Mouse (Mus musculus) embryo, embryonic 10.5 days (tissue): ENCODE data around the gene Spaar.
A peak's percentile ranks its signal among the peaks of the same experiment; 100 is the strongest.

ENCODE experiments used
- DNase-seq: peaks from one replicate; pipeline ENCODE4 v3.0.0-alpha.2; 2015; ENCODE audit warnings: low spot score

The Spaar gene

DNA sequence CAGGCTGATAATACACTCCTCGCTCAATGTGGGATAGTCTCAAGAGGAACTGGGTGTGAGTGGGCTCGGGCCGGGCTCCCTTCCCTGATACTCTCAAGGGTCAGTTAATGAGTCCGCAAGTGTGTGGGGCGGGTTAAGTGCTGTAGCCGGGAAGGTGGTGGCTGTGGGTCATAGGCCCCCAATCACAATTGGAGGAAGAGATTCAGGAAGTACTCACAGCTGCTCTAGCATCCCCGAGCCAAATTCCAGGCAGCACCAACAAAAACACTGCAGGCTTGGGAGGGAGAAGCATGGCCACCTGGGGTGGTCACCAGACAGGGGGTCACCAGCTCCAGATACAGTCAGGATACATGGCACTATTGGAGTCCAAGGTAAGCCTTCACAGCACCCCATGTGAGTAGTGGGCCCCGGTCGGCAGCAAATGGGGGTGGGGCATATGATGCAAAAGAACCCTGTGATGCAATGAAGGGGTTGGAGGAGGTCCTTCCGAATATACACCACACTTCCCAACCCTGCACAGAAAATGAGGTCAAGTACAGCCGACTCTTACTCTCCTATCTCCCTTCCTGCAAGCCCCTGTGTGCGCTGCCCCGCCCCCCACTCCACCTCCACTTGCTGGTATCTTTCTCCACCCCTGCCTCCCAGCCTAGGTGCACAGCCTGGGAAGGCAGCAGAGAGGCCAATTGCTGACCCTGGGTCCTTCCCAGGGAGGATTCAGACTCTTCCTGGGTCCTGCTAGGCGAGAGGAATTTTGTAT is at the start of gene Spaar:
Gene Spaar, plus strand, starts transcription at position 241 of the 757 bp plus-strand sequence.
- no peak for DNase-seq

DNA sequence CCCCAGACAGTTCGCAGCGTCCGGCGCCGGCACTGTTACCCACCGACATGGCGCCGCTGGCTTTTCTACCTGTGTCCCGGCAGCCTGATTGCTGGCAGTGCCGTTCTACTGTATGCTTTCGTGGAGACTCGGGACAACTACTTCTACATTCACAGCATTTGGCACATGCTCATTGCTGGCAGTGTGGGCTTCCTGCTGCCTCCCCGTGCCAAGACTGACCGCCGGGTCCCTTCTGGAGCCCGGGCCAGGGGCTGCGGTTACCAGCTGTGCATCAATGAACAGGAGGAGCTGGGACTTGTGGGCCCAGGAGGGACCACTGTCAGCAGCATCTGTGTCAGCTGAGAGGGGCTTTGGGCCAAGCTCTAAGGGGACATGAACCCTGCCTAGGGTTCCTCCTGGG is 39.8 kb upstream of the Spaar start:
- no peak for DNase-seq

DNA sequence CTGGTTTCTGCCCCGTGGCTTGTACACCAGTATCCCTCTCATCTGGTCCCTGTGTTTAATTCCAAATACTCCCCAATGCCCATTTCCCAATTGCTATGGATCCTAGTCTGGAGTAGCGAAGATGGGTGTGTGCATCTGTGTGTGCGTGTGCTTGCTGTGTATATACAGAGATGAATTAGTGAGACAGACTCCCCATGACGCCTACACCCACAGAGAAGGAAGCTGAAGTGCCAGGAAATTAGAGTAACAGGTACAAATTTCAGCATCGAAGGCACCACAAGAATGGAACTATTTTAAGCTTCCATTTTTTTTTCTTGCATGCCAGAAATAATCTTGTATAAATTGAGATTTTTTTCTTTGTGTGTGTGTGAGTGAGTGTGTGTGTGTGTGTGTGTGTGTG is 38.8 kb upstream of the Spaar start:
- DNase-seq, result no peak

DNA sequence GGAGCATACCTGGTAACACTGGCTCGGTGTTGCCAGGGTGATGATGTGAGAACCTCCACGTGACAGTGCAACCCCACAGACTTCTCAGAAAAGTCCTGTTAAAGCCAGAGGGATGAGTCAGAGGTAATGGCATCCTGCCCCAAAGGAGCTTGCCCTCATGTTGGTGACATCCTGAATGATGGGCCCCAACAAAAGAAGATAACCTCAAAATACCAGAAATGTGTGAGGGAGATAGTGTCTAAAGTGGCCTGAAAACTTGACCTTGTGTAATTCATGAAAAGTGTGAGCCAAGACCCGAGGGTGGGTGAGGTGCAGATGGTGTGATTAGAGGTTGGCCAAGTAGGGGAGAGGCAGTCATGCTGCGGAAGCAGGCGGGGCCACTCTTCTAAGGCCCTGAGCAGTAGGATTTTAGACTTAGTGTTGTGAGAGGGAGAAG is 36.0 kb upstream of the Spaar start:
- no peak for DNase-seq

DNA sequence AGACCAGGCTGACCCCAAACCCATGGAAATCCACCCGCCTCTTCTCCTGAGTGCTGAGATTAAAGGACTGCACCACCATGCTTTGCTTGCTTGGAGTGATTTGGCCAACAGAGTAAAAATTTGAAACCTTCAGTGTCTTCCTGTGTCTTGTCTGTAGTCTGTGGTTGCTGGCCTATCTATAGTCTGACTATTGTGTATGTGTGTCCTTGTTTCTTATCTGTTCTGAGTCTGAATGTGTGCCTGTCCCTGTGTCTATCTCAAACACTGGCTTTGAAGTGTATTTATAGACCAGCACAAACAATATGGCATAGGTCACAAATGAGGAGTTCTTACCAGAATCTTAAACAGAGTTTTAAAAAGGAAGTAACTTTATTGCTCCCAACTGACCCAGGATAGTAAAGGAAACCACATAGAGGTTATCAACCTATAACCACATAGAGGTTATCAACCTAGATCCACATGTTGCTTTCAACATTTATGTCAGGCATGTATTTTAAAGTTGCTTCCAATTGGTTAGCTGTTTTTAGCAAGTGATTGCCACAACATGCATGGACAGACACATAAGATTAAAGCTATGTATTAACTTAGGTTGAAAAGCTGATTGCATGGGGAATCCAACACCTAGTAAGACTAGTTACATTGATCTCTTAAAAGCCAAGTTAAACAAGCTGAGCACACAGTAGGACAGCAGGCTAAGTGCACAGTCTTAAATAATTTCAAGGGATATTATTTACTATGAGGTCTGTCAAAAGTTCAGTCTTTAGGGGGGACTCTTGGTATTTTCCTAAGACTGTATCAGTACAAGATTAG is 35.2 kb upstream of the Spaar start:
- DNase-seq, result no peak

DNA sequence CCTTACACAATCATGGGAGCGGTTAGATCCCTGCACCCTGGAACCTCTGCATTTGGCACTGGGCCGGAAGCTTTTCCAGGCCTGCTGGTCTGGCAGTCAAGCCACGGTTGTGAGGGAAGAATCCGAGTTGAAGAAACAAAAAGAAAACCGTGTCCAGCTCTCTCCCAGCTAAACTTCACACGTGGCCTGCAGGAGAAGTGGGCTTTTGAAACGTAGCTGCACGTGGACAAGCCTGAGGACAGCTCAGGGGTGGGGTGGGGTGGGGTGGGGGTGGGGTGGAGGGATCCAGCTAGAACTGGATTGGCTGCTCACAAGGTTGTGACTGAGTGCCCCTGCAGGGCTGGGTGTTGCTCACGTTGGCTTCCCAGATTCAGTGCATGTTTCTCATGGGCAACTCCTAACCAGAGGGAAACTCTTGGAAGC is 34.6 kb upstream of the Spaar start:
- no peak for DNase-seq

DNA sequence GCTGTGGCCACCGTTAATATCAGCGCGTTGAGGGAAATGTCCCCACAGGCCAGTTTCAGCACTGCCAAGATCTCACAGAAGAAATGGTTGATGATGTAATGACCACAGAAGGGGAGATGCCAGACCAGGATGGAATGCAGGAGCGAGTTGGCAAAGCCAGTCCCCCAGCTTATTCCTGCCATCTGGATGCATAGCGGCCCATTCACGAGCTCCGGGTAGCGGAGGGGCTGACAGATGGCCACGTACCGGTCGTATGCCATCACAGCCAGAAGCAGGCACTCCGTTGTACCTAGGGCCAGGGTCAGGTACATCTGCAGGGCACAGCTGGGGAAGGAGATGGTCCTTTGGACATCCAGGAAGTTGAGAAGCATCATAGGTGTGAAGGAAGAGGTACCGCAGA is 33.3 kb upstream of the Spaar start:
- no peak for DNase-seq

DNA sequence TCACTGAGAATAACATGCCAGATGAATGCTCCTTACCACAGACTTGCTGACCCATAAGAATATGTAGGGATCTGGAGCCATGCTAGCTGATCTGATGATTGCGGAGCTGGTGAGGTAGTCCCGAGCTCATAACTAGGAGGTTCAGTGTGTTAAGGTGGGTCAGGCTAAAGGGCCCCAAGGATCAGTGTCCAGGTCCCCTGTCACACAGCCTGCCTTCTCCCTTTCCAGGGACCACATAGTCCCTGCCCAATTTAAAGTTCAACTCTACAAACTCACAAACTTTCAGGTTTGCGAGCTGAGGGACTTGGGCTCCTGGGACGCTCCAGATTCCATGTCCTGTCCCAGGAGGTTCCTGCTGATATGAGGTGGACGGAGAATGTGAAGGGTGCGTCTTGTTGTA is 29.1 kb upstream of the Spaar start, which contains the start of gene Olfr70:
Gene Olfr70, minus strand, starts transcription at position 101 of the 400 bp plus-strand sequence.
- no peak for DNase-seq

DNA sequence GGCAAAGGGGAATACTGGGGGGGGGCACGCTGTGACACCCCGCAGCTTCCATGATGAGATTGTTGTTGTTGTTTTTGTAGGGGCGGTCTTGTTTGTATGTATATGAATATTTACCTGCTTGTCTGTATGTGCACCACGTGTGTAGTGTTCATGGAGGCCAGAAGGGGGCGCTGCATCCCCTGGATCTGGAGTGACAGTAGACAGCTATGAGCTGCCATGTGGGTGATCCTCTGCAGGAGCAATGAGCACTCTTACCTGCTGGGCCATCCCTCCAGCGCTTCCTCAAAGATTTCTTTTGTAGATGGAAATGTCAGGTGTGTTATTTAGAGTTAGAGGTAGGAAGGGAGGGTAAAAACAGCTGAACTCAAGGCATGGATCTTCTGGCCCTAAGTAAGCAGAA is 26.4 kb upstream of the Spaar start:
- no peak for DNase-seq

DNA sequence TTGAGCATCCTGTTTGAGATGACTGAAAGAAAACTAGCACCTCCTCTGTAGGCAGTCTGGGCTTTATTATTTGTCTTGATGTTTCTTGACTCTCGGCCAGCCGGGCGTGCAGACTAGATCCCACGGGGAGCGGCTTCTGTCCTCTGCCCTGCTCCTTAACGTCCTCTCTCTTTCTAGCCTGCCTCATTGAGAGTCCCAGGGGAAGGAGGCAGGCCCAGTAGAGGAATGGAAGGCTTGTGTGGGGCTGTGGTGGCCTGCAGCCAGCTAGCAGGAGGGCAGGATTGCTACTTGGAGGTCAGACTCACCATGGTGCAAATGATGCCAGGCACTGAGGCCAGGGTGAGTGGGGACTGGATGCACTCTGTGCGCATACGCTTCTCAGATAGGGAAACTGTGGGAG is 26.0 kb upstream of the Spaar start:
- no peak for DNase-seq

DNA sequence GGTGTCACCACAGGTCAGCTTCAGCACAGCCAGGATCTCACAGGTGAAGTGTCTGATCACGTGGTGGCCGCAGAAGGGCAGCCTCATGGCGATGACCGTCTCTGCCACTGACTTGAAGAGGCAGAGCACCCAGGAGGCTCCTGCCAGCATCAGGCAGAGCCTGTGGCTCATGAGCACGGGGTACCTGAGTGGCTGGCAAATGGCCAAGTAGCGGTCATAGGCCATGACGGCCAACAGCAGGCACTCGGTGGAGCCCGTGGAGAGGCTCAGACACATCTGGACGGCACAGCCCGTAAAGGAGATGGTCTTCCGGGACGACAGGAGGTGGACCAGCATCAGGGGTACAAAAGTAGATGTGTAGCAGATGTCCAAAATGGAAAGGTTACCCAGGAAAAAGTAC is 23.8 kb upstream of the Spaar start:
- DNase-seq, result no peak

DNA sequence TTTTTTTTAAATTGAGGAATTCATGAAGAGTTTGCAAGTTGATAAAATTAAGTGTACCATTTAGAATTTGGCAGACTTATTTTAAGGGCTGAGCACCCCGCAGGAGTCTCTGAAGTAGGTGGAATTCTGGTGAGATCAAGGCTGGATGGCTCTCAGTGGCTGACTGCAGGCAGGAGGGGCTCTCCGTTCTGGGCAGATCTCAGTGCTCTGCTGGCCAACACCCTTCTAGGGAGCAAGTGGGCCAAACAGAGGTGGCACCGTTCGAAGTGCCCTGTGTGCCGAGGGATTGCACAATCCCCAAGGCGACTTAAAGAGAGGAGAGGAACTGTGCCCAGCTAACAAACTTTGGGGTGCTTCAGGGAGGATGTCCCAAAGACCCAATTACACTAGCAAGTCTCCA is 20.0 kb upstream of the Spaar start, which contains the start of gene Olfr71:
Gene Olfr71, minus strand, starts transcription at position 387 of the 400 bp plus-strand sequence.
- DNase-seq, result no peak

DNA sequence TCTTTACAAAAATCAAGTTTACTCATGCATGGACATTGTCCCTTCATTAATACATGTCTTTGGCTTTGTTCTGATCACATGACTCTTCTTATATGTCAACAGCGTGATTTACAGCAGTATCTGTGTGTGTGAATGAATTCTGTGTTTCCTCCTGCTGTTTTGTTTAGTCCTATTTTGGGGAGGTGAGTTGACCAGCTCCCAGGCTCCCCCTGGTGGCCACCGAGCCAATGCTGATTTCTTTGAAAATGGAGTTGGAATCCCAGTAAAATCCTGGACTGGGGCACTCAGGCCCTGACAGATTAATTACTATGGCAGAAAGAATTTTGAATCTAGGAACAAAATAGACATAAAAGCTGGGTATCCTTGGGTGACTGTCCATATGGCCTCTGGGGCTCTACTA is 18.0 kb upstream of the Spaar start:
- peak; percentile 83 for DNase-seq

DNA sequence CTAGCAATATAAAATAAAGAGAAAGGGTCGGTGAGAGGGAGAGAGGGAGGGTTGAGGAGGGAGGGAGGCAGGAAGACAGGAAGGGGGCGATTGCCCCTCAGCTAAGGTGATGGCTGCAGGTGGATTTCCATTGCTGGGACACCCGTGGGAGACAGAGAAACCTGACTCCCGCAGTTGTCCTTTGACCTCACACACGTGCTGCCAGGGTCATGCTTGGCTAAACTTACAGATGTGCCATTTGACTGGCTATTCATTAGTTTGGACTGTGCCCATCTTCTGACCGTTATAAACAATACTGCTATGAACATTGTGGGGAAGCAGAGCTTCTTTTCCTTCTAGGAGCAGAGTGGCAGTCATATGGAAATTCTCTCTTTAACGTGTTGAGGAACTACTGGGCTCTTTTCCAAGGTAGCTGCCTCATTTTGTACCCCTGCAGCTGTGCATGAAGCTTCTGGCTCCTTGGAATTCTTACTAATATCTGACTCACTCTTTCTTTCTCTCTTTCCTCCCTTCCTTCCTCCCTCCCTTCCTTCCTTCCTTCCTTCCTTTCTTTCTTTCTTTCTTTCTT is 16.1 kb upstream of the Spaar start:
- no peak for DNase-seq

DNA sequence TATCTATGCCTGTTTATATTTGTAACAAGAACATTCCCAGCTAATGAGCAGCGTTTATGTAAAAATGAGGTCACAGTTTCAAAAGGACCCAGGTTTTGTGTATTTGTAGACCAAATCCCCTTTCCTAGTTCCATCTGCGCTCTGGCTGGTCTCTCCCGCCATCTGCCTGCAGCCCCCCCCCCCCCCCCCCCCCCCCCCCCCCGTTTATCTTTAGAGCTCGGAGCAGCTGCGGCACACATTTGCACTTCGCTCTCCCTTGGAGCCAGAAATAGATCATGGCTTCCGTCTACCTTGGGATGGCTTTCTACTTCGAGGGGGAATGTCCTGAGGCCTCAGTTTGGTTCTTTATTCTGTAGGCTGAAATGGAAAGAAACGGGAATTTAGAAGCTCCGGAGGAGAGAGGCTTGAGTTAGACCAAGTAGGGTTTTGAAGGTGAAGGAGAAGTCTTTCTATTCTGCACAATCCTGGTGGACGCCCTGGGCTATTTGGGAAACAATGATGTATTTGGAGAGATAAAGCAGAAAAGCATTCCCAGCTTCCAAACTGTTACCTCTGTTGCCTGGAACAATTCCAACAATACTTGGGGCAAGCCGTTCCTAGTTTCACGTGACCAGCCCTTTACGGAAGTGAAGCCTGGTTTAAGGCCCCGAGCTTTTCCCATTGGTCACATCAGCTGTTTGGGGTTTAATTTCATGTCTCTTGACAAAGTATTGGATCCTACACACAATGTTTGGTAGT is 9.2 kb upstream of the Spaar start:
- DNase-seq, result no peak

DNA sequence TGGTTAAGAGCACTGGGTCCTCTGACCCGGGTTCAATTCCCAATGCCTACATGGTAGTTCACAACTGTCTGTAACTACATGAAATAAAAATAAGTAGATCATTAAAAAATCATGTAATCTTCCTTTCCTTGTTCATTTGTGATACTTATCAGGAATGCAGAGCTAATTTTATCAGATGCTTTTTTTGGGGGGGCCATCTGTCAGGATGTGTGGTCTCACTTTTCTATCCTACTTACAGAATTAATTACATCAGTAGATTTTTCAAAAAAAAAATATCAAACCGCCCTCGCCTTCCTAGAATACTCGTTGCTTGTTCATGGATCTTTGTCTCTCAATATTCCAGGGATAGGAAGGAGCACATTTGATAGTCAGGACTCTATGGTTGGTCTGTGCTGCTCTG is 7.6 kb upstream of the Spaar start:
- DNase-seq, result no peak

DNA sequence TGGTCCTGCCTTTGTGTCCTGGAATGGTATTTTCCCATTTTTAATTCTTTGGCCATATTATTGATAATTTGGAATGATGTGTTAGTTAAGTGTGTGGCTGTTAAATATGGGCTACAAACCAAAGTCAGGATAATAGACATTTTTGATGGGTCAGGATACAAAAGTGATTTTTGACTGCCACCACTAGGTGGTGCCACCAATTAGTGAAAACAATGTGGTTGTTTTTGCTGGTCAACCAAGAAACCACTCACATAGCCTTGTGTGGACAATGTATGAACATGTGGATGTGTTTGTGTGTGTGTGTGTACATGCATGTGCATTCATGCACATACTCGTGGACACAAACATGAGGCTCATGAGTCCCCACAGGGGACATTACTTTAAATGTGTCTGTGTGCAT is 5.1 kb upstream of the Spaar start:
- DNase-seq, result peak; percentile 77

DNA sequence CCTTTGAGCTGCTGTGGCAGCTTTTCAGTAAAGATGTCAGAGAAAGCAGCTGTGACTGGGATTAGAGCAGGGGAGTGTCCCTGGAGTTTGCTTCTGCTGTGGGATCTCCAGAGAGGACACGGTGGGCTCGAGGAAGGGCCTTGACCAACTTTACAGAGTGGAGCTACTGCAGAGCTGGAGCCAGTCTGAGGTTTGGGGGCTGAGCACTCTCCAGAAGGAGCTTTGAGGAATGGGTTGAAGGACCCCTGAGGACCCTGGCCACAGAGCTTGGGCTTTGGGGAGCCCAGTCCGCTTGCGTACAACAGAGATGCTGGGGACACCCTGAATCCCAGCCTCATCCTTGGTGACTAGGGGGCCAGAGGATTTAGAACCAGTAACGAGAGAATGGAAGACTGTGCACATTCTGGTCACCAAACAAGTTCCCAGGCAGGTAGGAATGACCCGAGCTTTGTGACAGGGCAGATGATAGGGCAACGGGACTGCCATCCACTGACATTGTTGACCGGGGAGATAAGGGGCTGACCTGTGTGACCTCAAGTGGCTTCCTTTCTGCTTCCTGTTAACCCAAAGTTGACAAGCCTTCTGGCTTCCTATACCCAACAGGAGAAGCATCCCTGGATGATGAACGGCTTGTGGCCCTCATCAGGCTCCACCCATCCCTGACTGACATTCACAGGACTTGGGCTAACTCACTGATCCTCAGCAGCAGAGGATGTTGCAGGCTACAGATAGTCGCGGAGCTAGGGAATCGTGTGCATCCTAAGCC is 3.4 kb upstream of the Spaar start:
- no peak for DNase-seq

DNA sequence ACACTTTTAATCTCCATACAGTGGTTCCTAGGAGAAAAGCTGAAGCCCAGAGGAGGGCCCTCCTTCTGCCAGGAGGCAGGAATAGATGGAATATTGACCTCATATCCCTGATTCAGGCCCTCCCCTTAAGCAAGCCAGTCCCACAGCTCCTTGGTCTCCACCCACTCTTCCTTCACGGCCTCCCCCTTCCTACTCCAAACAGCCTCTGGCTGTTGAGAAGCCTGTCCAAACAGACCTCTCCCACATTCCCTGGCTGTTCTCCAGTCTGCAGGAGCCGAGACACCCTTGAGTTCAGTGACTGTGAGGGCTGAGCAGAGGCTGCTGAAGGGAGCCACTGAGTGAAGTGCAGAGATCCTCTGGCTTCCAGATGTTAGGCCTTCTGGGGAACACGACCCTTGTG is 2.8 kb upstream of the Spaar start, which contains the start of gene Hrct1:
Gene Hrct1, plus strand, starts transcription at position 194 of the 400 bp plus-strand sequence.
- DNase-seq, result no peak

DNA sequence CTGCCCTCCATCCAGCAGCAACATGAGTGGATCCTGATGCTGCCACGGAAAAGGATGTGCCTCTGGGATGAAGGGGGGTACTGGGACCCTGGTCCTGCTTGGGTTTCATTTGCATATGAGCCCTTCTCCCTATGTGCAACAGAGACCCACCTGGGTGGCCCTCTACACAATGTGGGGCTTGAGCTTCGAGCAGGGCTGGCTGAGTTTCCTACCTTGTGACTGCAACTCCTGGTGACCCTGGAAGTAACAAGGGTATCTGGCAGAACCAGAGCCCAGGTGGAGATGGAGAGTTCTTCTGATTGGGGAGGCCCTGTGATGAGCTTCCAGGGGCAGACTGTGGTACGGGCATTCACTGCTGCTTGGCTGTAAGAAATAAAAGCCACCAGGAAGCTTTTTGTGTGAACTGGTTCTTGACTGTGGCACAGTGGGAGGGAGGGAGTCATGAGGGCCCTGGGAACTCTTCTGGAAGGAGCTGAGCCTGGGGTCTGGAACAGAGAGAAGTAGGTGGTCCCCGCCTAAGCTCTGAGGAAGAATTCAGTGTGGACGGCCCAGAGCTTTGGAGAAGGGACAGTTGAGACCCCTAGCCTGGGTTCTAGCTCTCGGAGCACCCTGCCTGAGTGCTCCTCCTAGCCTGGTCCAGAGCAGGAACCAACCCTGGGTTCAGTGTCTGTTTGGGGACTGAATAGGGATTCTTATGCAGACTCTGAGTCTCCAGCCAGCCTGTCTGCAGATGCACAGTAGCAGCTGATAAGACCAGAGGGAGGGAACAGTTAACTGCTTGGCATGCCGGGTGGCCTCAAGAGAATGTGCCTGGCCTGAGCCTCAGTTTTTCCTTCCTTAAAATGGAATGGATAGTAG is 1.9 kb upstream of the Spaar start:
- DNase-seq, result no peak
